Mouse (Mus musculus): ENCODE results near the gene Slc12a9. TPM values are rescaled to one million over a fixed set of nuclear protein-coding genes. Genes with fewer than 3 reads are reported as not detected.
A peak's percentile ranks its signal among the peaks of the same experiment; 100 is the strongest.
"Not testable (repeated sequence)": the region's sequence is repeated elsewhere in the genome, so short reads cannot be mapped to it uniquely, and the experiment has no call there.

Slc12a9 gene
- total RNA-seq, 1 experiment from 2014 or later = 2.1 TPM

GRCm38 (mm10) chr5:137289591-137290365 lies 43.6 kb downstream of the Slc12a9 start:
- peak; percentile 36 for ATAC-seq (replicated peaks; ENCODE audit: low read depth, poor library complexity, severe bottlenecking)

GRCm38 (mm10) chr5:137288999-137289470 lies 44.4 kb downstream of the Slc12a9 start:
- peak; percentile 7; the same call in 1 of the 2 replicates for ATAC-seq (replicated peaks; ENCODE audit: low read depth, poor library complexity, severe bottlenecking)

- ATAC-seq (replicated peaks; ENCODE audit: low read depth, poor library complexity, severe bottlenecking) = no peak
Measured at GRCm38 (mm10) chr5:137287953-137288743, 45.2 kb downstream of the Slc12a9 start.

- no peak for ATAC-seq (replicated peaks; ENCODE audit: low read depth, poor library complexity, severe bottlenecking)
Measured at GRCm38 (mm10) chr5:137287032-137287952, 46.1 kb downstream of the Slc12a9 start, which contains the start of gene Ache. Gene Ache, plus strand, starts transcription at chr5:137287519.

GRCm38 (mm10) chr5:137286655-137287031 lies 46.8 kb downstream of the Slc12a9 start:
- ATAC-seq (replicated peaks; ENCODE audit: low read depth, poor library complexity, severe bottlenecking) = peak; percentile 54

- no peak for ATAC-seq (replicated peaks; ENCODE audit: low read depth, poor library complexity, severe bottlenecking)
Measured at GRCm38 (mm10) chr5:137285986-137286385, 47.4 kb downstream of the Slc12a9 start.

- no peak for ATAC-seq (replicated peaks; ENCODE audit: low read depth, poor library complexity, severe bottlenecking)
Measured at GRCm38 (mm10) chr5:137285045-137285444, 48.4 kb downstream of the Slc12a9 start.

GRCm38 (mm10) chr5:137284411-137284810 lies 49.0 kb downstream of the Slc12a9 start:
- ATAC-seq (replicated peaks; ENCODE audit: low read depth, poor library complexity, severe bottlenecking) = not testable (repeated sequence)

- peak; percentile 72; the same call in 1 of the 2 replicates for ATAC-seq (replicated peaks; ENCODE audit: low read depth, poor library complexity, severe bottlenecking)
Measured at GRCm38 (mm10) chr5:137277360-137278342, 55.7 kb downstream of the Slc12a9 start.

GRCm38 (mm10) chr5:137268131-137268910 lies 65.1 kb downstream of the Slc12a9 start:
- ATAC-seq (replicated peaks; ENCODE audit: low read depth, poor library complexity, severe bottlenecking) = no peak

- ATAC-seq (replicated peaks; ENCODE audit: low read depth, poor library complexity, severe bottlenecking) = no peak
Measured at GRCm38 (mm10) chr5:137264787-137265186, 68.6 kb downstream of the Slc12a9 start.

Other genes starting within 250 kb of the Slc12a9 start
- 27.7 and 34.3 TPM in 2 replicates for gene Trim56, start 217.4 kb downstream of the Slc12a9 start, total RNA-seq (2017)
- gene Muc3, start 184.3 kb downstream of the Slc12a9 start, total RNA-seq (2017) = not detected in 2 replicates
- 0.82 TPM in 1 of 2 replicates, not detected in the other for gene Muc3a, start 121.2 kb downstream of the Slc12a9 start, total RNA-seq (2017)
- 6.3 and 6.6 TPM in 2 replicates for gene Ache, start 46.1 kb downstream of the Slc12a9 start, total RNA-seq (2017)
- 3.2 and 4.4 TPM in 2 replicates for gene Ufsp1, start 39.0 kb downstream of the Slc12a9 start, total RNA-seq (2017)
- 296 and 373 TPM in 2 replicates for gene Srrt, start 25.9 kb downstream of the Slc12a9 start, total RNA-seq (2017)
- 12.7 and 13.7 TPM in 2 replicates for gene Trip6, start 19.2 kb downstream of the Slc12a9 start, total RNA-seq (2017)
- not detected in 2 replicates for gene Ephb4, start 16.5 kb upstream of the Slc12a9 start, total RNA-seq (2017)
- gene Zan, start 143.5 kb upstream of the Slc12a9 start, total RNA-seq (2017) = 0.10 and 0.37 TPM in 2 replicates
- 21.6 and 38.0 TPM in 2 replicates for gene Pop7, start 168.9 kb upstream of the Slc12a9 start, total RNA-seq (2017)
- gene Gigyf1, start 185.0 kb upstream of the Slc12a9 start, total RNA-seq (2017) = 6.7 and 12.5 TPM in 2 replicates
- not detected in 2 replicates for gene Epo, start 199.6 kb upstream of the Slc12a9 start, total RNA-seq (2017)
- 190 and 213 TPM in 2 replicates for gene Gnb2, start 199.9 kb upstream of the Slc12a9 start, total RNA-seq (2017)
- gene Actl6b, start 219.9 kb upstream of the Slc12a9 start, total RNA-seq (2017) = not detected in 2 replicates
- gene Tfr2, start 236.2 kb upstream of the Slc12a9 start, total RNA-seq (2017) = 45.3 and 63.4 TPM in 2 replicates